Mouse (Mus musculus) right cerebral cortex, postnatal 25 days (tissue): ENCODE data around the gene Cfap298.

Experiments used
- DNase-seq: peaks from one replicate; pipeline ENCODE4 v3.0.0; 2022

Gene Cfap298

GRCm38 (mm10) chr16:90934687-90935328 is at the start of gene Cfap298:
Gene Cfap298, minus strand, starts transcription at chr16:90935114.
- peak; percentile 94 for DNase-seq

- DNase-seq: no peak
Measured at GRCm38 (mm10) chr16:90971004-90971403, 36.1 kb upstream of the Cfap298 start.

- DNase-seq: no peak
Measured at GRCm38 (mm10) chr16:90966241-90966640, 31.3 kb upstream of the Cfap298 start.

DNA sequence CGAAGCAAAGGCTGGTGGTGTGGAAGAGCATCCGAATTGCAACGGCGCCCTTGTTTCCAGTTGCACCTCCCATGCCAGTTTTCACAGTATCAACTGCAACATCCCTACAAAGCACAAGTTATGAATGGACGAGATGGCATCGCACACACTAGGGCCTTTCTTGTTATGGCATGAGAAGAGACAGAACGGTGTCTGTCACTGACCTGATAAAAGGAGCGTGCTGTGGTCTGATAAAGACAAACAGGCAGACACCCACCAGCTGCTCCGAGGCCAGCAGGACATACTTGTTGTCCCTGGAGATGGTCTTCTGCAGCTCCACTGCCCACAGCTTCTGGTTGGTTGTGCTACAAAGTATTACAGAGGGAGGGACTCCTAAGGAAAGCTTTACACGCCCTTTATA is 29.4 kb upstream of the Cfap298 start:
- no peak for DNase-seq

DNA sequence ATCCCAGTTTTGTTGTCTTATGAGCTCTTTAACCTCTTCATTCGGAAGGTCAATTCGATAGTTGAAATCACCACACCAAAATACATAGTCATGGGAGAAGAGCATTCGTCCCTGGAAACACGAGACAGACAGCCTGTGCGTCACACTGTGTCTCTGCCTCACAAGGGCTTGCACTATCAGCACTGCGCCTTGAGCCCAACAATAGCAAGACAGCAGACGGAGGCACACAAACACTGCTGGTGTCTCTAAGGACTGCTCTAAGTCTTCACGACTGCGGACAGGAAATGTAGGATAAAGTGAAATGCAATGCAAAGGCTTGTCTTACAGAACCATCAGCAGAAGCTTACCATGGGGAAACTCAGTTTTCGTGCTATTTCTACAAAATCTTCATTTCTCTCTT is 29.0 kb upstream of the Cfap298 start:
- DNase-seq: no peak

GRCm38 (mm10) chr16:90963231-90963630 is 28.3 kb upstream of the Cfap298 start:
- no peak for DNase-seq

DNA sequence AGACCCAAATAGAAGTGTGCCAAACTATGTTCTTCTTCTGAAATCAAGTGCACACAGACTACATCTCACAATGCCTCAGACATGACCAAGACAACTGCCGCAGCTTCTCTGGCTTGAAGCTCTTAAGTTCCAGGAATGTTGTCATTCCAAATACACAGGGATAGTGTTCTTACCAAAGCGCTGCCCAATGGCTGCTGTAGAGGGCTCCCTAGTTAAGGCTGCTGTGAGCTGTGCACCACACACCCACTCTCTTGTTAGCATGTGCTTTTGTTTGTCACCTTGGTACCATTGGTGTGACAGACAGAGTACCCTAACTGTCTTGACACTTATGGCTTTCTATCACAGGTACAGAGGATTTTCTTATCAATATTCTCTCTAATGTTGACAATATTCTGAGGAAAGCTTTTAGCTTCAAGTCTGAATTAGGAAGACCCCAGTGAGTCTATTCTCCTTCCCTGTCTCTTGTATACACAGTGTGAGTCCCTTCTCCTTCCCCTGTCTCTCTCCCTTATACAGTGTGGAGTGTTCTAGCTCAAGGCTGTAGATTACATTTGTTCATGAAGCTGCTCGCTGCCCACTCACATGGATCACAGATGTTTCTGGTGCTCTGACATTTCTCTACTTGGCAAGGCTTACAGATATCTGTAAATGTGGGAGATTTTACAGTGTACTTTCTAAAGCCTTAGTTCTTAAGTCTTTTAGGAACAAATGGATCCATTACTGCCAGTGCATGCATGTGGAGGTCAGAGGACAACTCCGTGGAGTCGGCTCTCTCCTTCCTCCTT is 23.6 kb upstream of the Cfap298 start:
- DNase-seq: peak; percentile 38

DNA sequence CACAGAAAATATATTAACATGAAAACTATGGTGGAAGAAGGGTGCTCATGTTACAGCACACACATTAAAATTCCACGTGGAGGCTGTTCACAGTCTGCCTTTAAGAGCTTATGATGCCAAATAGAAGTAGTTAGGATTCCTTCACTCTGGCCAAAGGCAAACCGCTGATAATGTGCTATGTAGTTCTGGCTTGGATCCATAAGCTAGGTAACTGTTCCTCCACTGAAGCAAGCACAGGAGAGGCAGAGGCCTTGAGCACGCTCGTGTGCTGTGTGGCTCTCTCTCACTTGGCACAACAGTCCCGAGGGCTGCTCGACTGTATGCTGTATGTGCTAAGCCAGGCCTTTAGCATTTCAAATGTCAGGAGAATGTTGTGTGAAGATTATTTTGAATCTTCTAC is 20.6 kb upstream of the Cfap298 start:
- DNase-seq: no peak

GRCm38 (mm10) chr16:90953770-90954169 is 18.9 kb upstream of the Cfap298 start:
- DNase-seq: no peak

DNA sequence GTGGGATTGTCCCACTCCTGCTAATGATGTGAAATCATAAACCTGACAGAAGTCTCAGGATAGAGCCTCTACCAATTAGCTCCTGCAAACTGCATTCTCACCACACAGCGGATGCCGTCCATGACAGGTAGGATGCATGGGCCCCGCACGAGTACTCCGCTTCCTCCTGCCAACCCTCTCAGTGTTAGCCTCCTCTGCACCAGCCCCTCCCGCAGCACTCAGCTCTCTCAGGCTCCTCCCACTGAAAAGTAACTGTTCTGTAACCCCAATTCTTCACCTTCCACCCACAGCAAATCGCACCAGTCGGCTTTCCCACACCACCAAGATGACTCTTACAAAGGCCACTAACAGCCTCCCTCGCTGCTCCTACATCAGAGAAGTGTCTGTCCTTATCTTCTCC is 18.2 kb upstream of the Cfap298 start:
- no peak for DNase-seq

- DNase-seq: no peak
Measured at GRCm38 (mm10) chr16:90950354-90950963, 15.5 kb upstream of the Cfap298 start.

- no peak for DNase-seq
Measured at GRCm38 (mm10) chr16:90946977-90947376, 12.1 kb upstream of the Cfap298 start.

DNA sequence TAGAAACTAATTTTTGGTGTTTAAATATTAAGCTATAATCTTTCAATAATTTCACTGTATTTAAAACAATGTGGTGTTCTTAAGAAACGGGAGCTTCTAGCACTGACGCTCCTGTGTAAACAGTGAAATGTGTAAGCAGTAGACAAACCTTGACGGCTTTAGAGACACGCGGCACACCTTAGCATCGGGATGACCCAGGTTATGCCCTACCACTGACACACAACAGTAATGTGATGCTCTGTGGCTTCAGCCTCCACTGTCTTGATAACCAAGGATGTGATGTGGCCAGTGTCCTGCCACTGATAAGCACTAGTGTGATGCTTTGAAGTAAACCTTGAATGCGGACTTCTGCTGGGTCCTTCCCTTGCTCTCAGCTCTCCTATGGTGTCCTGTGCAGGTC is 6.3 kb upstream of the Cfap298 start:
- no peak for DNase-seq

GRCm38 (mm10) chr16:90934193-90934686 is 674 bp downstream of the Cfap298 start:
- DNase-seq: no peak

DNA sequence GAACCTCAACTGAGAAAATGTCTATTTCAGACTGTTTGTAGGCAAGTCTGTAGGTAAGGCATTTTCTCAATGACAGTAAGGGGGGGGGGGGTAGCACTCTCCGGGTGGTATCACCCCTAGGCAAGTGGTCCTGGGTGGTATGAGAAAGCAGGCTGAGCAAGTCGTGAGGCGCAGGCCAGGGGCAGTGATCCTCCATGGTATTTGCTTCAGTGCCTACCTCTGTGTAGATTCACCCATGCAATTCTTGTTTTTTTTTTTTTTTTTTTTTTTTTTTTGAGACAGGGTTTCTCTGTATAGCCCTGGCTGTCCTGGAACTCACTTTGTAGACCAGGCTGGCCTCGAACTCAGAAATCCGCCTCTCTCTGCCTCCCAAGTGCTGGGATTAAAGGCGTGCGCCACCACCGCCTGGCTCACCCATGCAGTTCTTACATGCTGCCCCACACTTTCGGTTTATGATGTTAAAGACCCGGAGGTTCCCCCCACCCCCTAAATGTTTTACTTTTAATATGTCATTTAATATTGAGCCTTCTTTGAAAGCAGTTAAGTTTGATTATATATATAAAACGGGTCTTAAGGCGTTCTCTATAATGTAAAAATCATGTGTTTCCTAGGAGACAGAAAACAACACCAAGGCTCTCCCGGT is 1.3 kb downstream of the Cfap298 start:
- DNase-seq: no peak

DNA sequence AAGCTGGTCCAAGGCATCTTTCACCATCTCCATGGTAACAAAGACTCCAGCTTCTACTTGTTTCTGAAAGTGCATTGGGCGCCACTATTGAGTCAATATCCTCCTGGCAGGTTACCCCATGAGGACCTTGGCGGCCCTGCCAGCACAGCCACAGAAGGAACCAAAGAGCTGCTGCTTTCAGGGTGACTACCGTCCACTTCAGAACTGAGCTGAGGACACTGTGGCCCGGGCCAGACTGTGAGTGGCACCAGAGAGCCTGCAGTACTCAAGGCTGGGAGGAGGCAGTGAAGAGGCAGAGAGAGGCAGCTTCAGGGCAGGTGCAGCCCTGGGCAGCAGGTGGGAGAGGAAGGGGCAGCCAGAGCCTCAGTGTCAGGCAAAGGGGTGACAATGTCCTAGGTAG is 7.5 kb downstream of the Cfap298 start:
- no peak for DNase-seq

DNA sequence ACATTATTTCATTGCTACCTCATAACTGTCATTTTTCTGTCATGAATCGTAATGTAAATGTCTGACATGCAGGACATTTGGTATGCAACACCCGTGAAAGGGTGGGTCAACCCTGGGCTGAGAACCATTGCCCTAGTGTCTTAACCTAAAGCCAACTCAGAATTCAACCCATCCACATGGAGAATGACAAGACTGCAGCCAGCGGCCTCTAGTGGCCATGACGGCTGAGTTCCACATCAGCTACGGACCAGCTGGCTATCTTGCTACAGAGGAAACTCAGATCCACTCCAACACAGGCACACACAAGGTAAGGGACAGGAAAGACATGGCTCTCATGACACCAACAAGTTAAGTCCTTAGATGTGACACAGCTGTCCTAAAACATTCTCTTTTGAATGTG is 9.5 kb downstream of the Cfap298 start:
- peak; percentile 65 for DNase-seq

- DNase-seq: no peak
Measured at GRCm38 (mm10) chr16:90924606-90925370, 10.1 kb downstream of the Cfap298 start.

- DNase-seq: no peak
Measured at GRCm38 (mm10) chr16:90921471-90922159, 13.3 kb downstream of the Cfap298 start.

GRCm38 (mm10) chr16:90917156-90917555 is 17.8 kb downstream of the Cfap298 start:
- no peak for DNase-seq

- no peak for DNase-seq
Measured at GRCm38 (mm10) chr16:90916040-90916481, 18.9 kb downstream of the Cfap298 start.

DNA sequence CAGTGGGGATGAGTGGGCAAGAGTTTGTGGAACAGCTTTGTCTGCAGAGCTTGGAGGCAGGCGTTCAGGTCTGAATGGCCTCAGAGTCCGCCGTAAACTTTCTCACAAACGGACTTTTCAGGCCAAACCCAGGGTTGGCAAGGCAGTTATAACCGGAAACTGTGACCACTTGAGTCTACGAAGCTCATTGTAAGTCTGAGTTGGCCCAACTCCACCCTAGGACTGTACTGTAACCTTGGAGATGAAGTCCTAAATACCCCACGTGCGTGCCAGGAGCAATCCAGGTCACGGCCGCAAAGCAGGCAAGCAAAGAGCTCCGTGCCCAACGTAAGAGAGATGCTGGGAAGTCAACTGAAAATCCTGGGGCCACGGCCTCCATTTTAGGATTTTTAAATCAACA is 23.1 kb downstream of the Cfap298 start:
- DNase-seq: no peak
